8 mouse cellular contexts compared by ENCODE assay signal in genomic region chr13:24297252-24297651, GRCm38 (mm10). TPM values are rescaled to one million over a fixed set of nuclear protein-coding genes. Genes with fewer than 3 reads are reported as not detected.
DNase-seq lines count a peak whose midpoint lies in the region; ATAC-seq and TF ChIP-seq lines count a peak whose summit lies in the region.

No protein-coding gene starts in this region.

- dilution Hi-C loops in CH12.LX (cut with MboI; ENCODE audit: extremely low pct_ligation_motif_present, extremely low pct_unique_long_range_greater_than_20kb, low sequenced_read_pairs), result no loop called here

- peak; percentile 71 for TF ChIP-seq RAD21 in CH12.LX (IDR thresholded peaks at IDR 0.05; ENCODE audit: low read depth, low read length)

- TF ChIP-seq EP300 in CH12.LX (IDR thresholded peaks at IDR 0.05; ENCODE audit: low read length), result no peak

- no peak overlapping the region for H3K27ac ChIP-seq in CH12.LX (ENCODE audit: insufficient read depth, low read depth)

- no peaks in the 10 kb centered on the region for H3K9me3 ChIP-seq in CH12.LX (replicated peaks; ENCODE audit: low read length)

- H3K9ac ChIP-seq in CH12.LX (ENCODE audit: insufficient read depth, low read depth), result no peak overlapping the region

- peaks cover 0 to 4% of the 10 kb centered on the region in 2 experiments; a peak in 1 of 4 replicates for H3K4me1 ChIP-seq in CH12.LX (ENCODE audit: control insufficient read depth in 1 of 2, insufficient read depth in 2 of 2)

- H3K27me3 ChIP-seq in CH12.LX (replicated peaks) (no peaks in the 10 kb centered on the region), Patski (no peaks in the 10 kb centered on the region)

- in situ Hi-C loops in CH12.LX (cut with MboI; ENCODE audit: low pct_ligation_motif_present, low pct_unique_long_range_greater_than_20kb, low sequenced_read_pairs) (loop anchor here (25.0 kb wide), 1 partner anchor 460 kb away; the partner anchor contains the start of gene Slc17a3), Patski (cut with MboI; ENCODE audit: low pct_unique_long_range_greater_than_20kb) (loop anchor here (5.0 kb wide), 1 partner anchor 460 kb away; the partner anchor contains the start of gene Slc17a3)

- no peaks in the 10 kb centered on the region for H3K79me2 ChIP-seq in CH12.LX (replicated peaks; ENCODE audit: control insufficient read depth, extremely low read depth, insufficient read depth, poor library complexity, severe bottlenecking)

- H3K4me3 ChIP-seq in CH12.LX (replicated peaks in 1 of 3; ENCODE audit: low read depth in 2 of 3, low read length in 2 of 3, poor library complexity in 1 of 3), result no peak overlapping the region

- peak; percentile 86 to 94 for TF ChIP-seq CTCF in CH12.LX (conservative IDR thresholded peaks at IDR 0.05 in 1 of 2, IDR thresholded peaks at IDR 0.05 in 1 of 2; ENCODE audit: low read depth in 2 of 2, low read length in 2 of 2)
- TF ChIP-seq CTCF in Patski (IDR thresholded peaks at IDR 0.05), result peak; percentile 84

- no peak for TF ChIP-seq POLR2A in CH12.LX (IDR thresholded peaks at IDR 0.05; ENCODE audit: low read depth, low read length)

- POLR2A ChIA-PET in Patski (lab: Charles Lee), result interaction anchor here (1.0 kb wide), 1 partner anchor 459 kb away, joined by 3 read pairs; no protein-coding TSS in a partner anchor

- no peak overlapping the region for H3K4me2 ChIP-seq in CH12.LX (ENCODE audit: insufficient read depth, low read depth, poor library complexity, severe bottlenecking)

- H3K36me3 ChIP-seq in CH12.LX (replicated peaks in 1 of 2; ENCODE audit: control insufficient read depth in 1 of 2, insufficient read depth in 1 of 2, low read length in 1 of 2), result no peaks in the 10 kb centered on the region

- CTCF ChIA-PET in Patski (lab: Charles Lee), result interaction anchor here (0.5 to 2.6 kb wide), 11 partner anchors 9 to 274 kb away, joined by 3 to 11 read pairs (median 4); no protein-coding TSS in a partner anchor

- peak; percentile 30 for DNase-seq in layer of hippocampus, adult 11-12 months (ENCODE audit: low spot score)
- DNase-seq in layer of hippocampus, adult 9-11 months, result no peak
- DNase-seq in CH12.LX (ENCODE audit: extremely low read depth), result peak; percentile 67
- no peak for DNase-seq in Patski (ENCODE audit: low read depth, low spot score)
- peak; percentile 81 for DNase-seq in embryo, embryonic 10.5 days (ENCODE audit: low spot score)
- peak; percentile 44 for DNase-seq in kidney, postnatal 14 days
- peak; percentile 13 to 34 for DNase-seq in natural killer cell, adult 2 months (ENCODE audit: low spot score in 2 of 2)
- DNase-seq in urinary bladder, postnatal 4 days (ENCODE audit: low spot score in 2 of 2), result no peak

- no peak for ATAC-seq in Patski

TF ChIP-seq in CH12.LX, 34 proteins besides CTCF, POLR2A, EP300 and RAD21:
- TF ChIP-seq ELF1 (IDR thresholded peaks at IDR 0.05; ENCODE audit: low read depth, low read length), result no peak
- TF ChIP-seq SMC3 (IDR thresholded peaks at IDR 0.05; ENCODE audit: low read depth, low read length), result peak; percentile 82

RNA-seq across cellular contexts. Expression of gene Carmil1, which starts 16.7 kb away (rescaled TPM):
- total RNA-seq in CH12.LX (2012; rRNA removed), result 1.1 and 1.8 TPM in 2 replicates
- 5.7 and 7.2 TPM in 2 replicates for total RNA-seq in CH12.LX (2014; rRNA removed)
- polyA plus RNA-seq in CH12.LX (2012; ENCODE audit: insufficient read length, low read depth), result 9.4 and 11.0 TPM in 2 replicates
- 22.0 TPM for polyA plus RNA-seq in Patski (2021)

RNA-seq across cellular contexts. Expression of gene Cmah, which starts 30.0 kb away (rescaled TPM):
- total RNA-seq in CH12.LX (2012; rRNA removed) (5.5 and 6.1 TPM in 2 replicates), CH12.LX (2014; rRNA removed) (5.0 and 5.3 TPM in 2 replicates)
- polyA plus RNA-seq in CH12.LX (2012; ENCODE audit: insufficient read length, low read depth) (15.5 and 17.4 TPM in 2 replicates), Patski (2021) (0.99 TPM)

Comparison
In these comparisons a context has a peak if more than half of its experiments do, and no peak if none do; other contexts are left out.
1. DNase-seq: peak in layer of hippocampus, adult 11-12 months (single experiment), CH12.LX (single experiment), embryo, embryonic 10.5 days (single experiment), kidney, postnatal 14 days (single experiment) and natural killer cell, adult 2 months (2 of 2); none in layer of hippocampus, adult 9-11 months (single experiment), Patski (single experiment) and urinary bladder, postnatal 4 days (0 of 2).